Mouse (Mus musculus) forebrain, embryonic 13.5 days (tissue): ENCODE data around the gene Irgm1. TPM values are rescaled to one million over a fixed set of nuclear protein-coding genes. Genes with fewer than 3 reads are reported as not detected.

Experiments
- ATAC-seq: fragments of 200-750 bp; cut with Nextera tagmentation; 2 replicates; pipeline ENCODE4 v1.8.0; 2017
- H3K27ac ChIP-seq: fragments of 300-500 bp; sonication (generic); 2 replicates; pipeline ENCODE4 v1.5.1; 2015; ENCODE audit warnings: inconsistent platforms, mild to moderate bottlenecking, moderate library complexity
- H3K27me3 ChIP-seq: fragments of 300-500 bp; sonication (generic); 2 replicates; pipeline ENCODE4 v1.6.1; 2015; ENCODE audit warnings: mild to moderate bottlenecking, inconsistent platforms
- H3K36me3 ChIP-seq: fragments of 300-500 bp; sonication (generic); 2 replicates; pipeline ENCODE4 v1.6.1; 2015; ENCODE audit warnings: mild to moderate bottlenecking, inconsistent platforms; ENCODE audit not compliant: poor library complexity, severe bottlenecking
- H3K4me1 ChIP-seq: fragments of 300-500 bp; sonication (generic); 2 replicates; pipeline ENCODE4 v1.6.1; 2015; ENCODE audit warnings: inconsistent platforms
- H3K4me2 ChIP-seq: fragments of 300-500 bp; sonication (generic); 2 replicates; pipeline ENCODE4 v1.6.1; 2015; ENCODE audit warnings: inconsistent platforms, mild to moderate bottlenecking, moderate library complexity
- H3K4me3 ChIP-seq: fragments of 300-500 bp; sonication (generic); 2 replicates; pipeline ENCODE4 v1.5.1; 2015; ENCODE audit warnings: mild to moderate bottlenecking, inconsistent platforms
- H3K9ac ChIP-seq: fragments of 300-500 bp; sonication (generic); 2 replicates; pipeline ENCODE4 v1.6.1; 2015; ENCODE audit warnings: mild to moderate bottlenecking, inconsistent platforms
- H3K9me3 ChIP-seq: fragments of 300-500 bp; sonication (generic); replicated peaks from 2 replicates; pipeline ENCODE4 v1.6.1; 2016; ENCODE audit warnings: inconsistent platforms
- polyA plus RNA-seq: library from polyadenylated mRNA; unstranded; fragments of >200 nt; fragmentation: Nextera tagmentation; extraction: Ambion mirVana; gene quantifications from 2 replicates; pipeline ENCODE4 v1.2.1, GENCODE M21; 2015

The Irgm1 gene
- polyA plus RNA-seq, 1 experiment from 2014 or later: 1.9 TPM

- no peak overlapping the region for H3K4me2 ChIP-seq
- no peak overlapping the region for H3K27ac ChIP-seq
- ATAC-seq: no peak
- no peak overlapping the region for H3K4me3 ChIP-seq
- H3K27me3 ChIP-seq: no peaks in the 10 kb centered on the region
- peaks cover 60% of the 10 kb centered on the region for H3K36me3 ChIP-seq
- H3K9me3 ChIP-seq: no peaks in the 10 kb centered on the region
- no peak overlapping the region for H3K9ac ChIP-seq
- H3K4me1 ChIP-seq: peaks cover 28% of the 10 kb centered on the region
Measured at GRCm38 (mm10) chr11:48813782-48814181, 57.7 kb downstream of the Irgm1 start.

Other genes with a start within 250 kb of the Irgm1 start
- 585 and 587 TPM in 2 replicates for gene Rack1, start 71.4 kb downstream of the Irgm1 start, polyA plus RNA-seq
- gene Trim41, start 54.3 kb downstream of the Irgm1 start, polyA plus RNA-seq: 6.0 and 7.4 TPM in 2 replicates
- gene Trim7, start 45.5 kb downstream of the Irgm1 start, polyA plus RNA-seq: 0.71 and 0.80 TPM in 2 replicates
- 4.2 and 5.2 TPM in 2 replicates for gene Gm12184, start 45.0 kb downstream of the Irgm1 start, polyA plus RNA-seq
- gene Gm5431, start 30.5 kb upstream of the Irgm1 start, polyA plus RNA-seq: 0.08 TPM in 1 of 2 replicates, not detected in the other
- 1.5 and 2.2 TPM in 2 replicates for gene Psme2b, start 74.5 kb upstream of the Irgm1 start, polyA plus RNA-seq
- not detected in 2 replicates for gene Olfr56, start 107.2 kb upstream of the Irgm1 start, polyA plus RNA-seq
- 0.15 and 0.24 TPM in 2 replicates for gene 9930111J21Rik1, start 107.7 kb upstream of the Irgm1 start, polyA plus RNA-seq
- gene Gm12185, start 120.5 kb upstream of the Irgm1 start, polyA plus RNA-seq: not detected in 2 replicates
- gene Tgtp1, start 122.5 kb upstream of the Irgm1 start, polyA plus RNA-seq: not detected in 2 replicates
- 0.13 and 0.21 TPM in 2 replicates for gene 9930111J21Rik2, start 179.6 kb upstream of the Irgm1 start, polyA plus RNA-seq
- not detected in 2 replicates for gene Tgtp2, start 192.5 kb upstream of the Irgm1 start, polyA plus RNA-seq
- gene Ifi47, start 204.9 kb upstream of the Irgm1 start, polyA plus RNA-seq: 0.27 and 0.47 TPM in 2 replicates
- gene Olfr1396, start 243.2 kb upstream of the Irgm1 start, polyA plus RNA-seq: not detected in 2 replicates